In the genomic region with DNA sequence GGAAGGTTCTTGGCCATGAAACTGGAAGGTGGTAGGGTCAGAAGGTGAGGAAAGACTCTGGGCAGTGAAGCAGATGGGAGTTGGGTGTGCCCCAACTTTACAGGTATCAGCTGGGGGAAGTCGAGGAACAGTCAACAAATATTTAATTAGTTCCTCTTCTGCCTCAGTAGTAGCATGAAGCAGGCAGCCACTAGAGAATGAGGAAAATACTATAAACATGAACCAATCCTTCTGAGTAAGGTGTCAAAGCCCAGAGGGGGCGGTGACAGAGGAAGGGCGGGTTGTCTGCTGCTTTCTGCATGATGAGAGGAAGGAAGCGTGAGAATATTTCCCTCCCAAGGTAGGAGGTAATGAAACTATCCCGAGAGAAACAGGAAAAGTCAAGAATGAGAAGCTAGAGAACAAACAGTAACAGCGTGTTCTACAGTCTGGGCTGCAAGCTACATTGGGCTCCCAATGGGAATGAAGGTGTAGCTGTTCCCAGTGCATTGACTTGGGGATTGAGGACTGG, we compare ENCODE assay signal across 8 mouse cellular contexts. TPM values are rescaled to one million over a fixed set of nuclear protein-coding genes. Genes with fewer than 3 reads are reported as not detected.
A peak's percentile ranks its signal among the peaks of the same experiment; 100 is the strongest.
DNase-seq lines count a peak whose midpoint lies in the region; ATAC-seq and TF ChIP-seq lines count a peak whose summit lies in the region.

A gene (plus strand): TSS at position 350 of the 511 bp plus-strand sequence.

- peak within 1 kb of the TSS; percentile 97 for H3K9ac ChIP-seq in embryonic facial prominence, embryonic 13.5 days
- H3K9ac ChIP-seq in stomach, embryonic 16.5 days (ENCODE audit: low read length), result peak within 1 kb of the TSS; percentile 97

- 20% methylated on average over 6 of the region's 6 CpGs for WGBS in embryonic facial prominence, embryonic 13.5 days
- WGBS in stomach, embryonic 16.5 days, result 17% methylated on average over 6 of the region's 6 CpGs

- TF ChIP-seq CTCF in layer of hippocampus, adult 2 months (conservative IDR thresholded peaks at IDR 0.05), result no peak

- no peaks in the 10 kb centered on the region for H3K36me3 ChIP-seq in embryonic facial prominence, embryonic 13.5 days
- no peaks in the 10 kb centered on the region for H3K36me3 ChIP-seq in stomach, embryonic 16.5 days (ENCODE audit: control insufficient read depth, insufficient read depth, low read length)

- H3K4me3 ChIP-seq in layer of hippocampus, adult 2 months, result peak within 1 kb of the TSS; percentile 72
- peak within 1 kb of the TSS; percentile 91 for H3K4me3 ChIP-seq in embryonic facial prominence, embryonic 13.5 days
- peak within 1 kb of the TSS; percentile 77 for H3K4me3 ChIP-seq in stomach, embryonic 16.5 days (replicated peaks; ENCODE audit: low read length)

- peak within 1 kb of the TSS; percentile 90 for H3K4me2 ChIP-seq in embryonic facial prominence, embryonic 13.5 days
- peak within 1 kb of the TSS; percentile 71 for H3K4me2 ChIP-seq in stomach, embryonic 16.5 days (ENCODE audit: low read depth, low read length)

- no peak for DNase-seq in layer of hippocampus, adult 2 months (ENCODE audit: low spot score in 2 of 2)
- DNase-seq in layer of hippocampus, adult 9-11 months, result no peak
- peak; percentile 20 for DNase-seq in heart, postnatal 25 days (ENCODE audit: low spot score)
- DNase-seq in layer of hippocampus, postnatal 14 days (ENCODE audit: low spot score in 2 of 2), result no peak
- peak; percentile 84 for DNase-seq in lung, postnatal 25 days (ENCODE audit: low spot score)
- no peak for DNase-seq in cerebellum, postnatal 14 days

- no peaks in the 10 kb centered on the region for H3K9me3 ChIP-seq in embryonic facial prominence, embryonic 13.5 days
- no peaks in the 10 kb centered on the region for H3K9me3 ChIP-seq in stomach, embryonic 16.5 days (replicated peaks; ENCODE audit: control insufficient read depth, low read length)

- ATAC-seq in embryonic facial prominence, embryonic 13.5 days (ENCODE audit: insufficient number of reproducible peaks, insufficient read depth, low FRiP score, low TSS enrichment, low read depth), result no peak
- ATAC-seq in stomach, embryonic 16.5 days (ENCODE audit: insufficient read depth, low FRiP score), result no peak

- peak within 1 kb of the TSS; percentile 91 for H3K27ac ChIP-seq in layer of hippocampus, adult 2 months
- peak within 1 kb of the TSS; percentile 94 for H3K27ac ChIP-seq in embryonic facial prominence, embryonic 13.5 days
- peak within 1 kb of the TSS; percentile 54 for H3K27ac ChIP-seq in stomach, embryonic 16.5 days (ENCODE audit: low read length)

- intact Hi-C loops in heart, postnatal 25 days (cut with DNase I), result loop anchor here (10.0 kb wide), 1 partner anchor 337 kb away; no protein-coding TSS in a partner anchor

- H3K4me1 ChIP-seq in embryonic facial prominence, embryonic 13.5 days, result peaks cover 36% of the 10 kb centered on the region
- H3K4me1 ChIP-seq in stomach, embryonic 16.5 days (ENCODE audit: control insufficient read depth, insufficient read depth, low read length), result peaks cover 22% of the 10 kb centered on the region

- H3K27me3 ChIP-seq in embryonic facial prominence, embryonic 13.5 days, result no peaks in the 10 kb centered on the region
- no peaks in the 10 kb centered on the region for H3K27me3 ChIP-seq in stomach, embryonic 16.5 days (ENCODE audit: control insufficient read depth, insufficient read depth, low read length)

RNA-seq across cellular contexts. Expression of the gene that starts here (rescaled TPM):
- 100 to 1,000 TPM in 1 of 2 experiments, 10 to 100 TPM in 1; 95.8 to 109 TPM for total RNA-seq in layer of hippocampus, adult 2 months (2021)
- 49.9 and 52.2 TPM in 2 replicates for polyA plus RNA-seq in embryonic facial prominence, embryonic 13.5 days (2015; fragmentation: Nextera tagmentation; extraction: Ambion mirVana)
- total RNA-seq in heart, postnatal 25 days (2021), result 1 to 10 TPM; 8.2 to 9.5 TPM
- 10 to 100 TPM; 76.4 to 83.8 TPM for total RNA-seq in layer of hippocampus, postnatal 14 days (2021)
- polyA plus RNA-seq in stomach, embryonic 16.5 days (2015; fragmentation: Nextera tagmentation; extraction: Ambion mirVana), result 27.6 and 28.8 TPM in 2 replicates

Comparison
In these comparisons a context has a peak if more than half of its experiments do, and no peak if none do; other contexts are left out.
1. RNA of the gene that starts here (total RNA-seq): 95.8 to 109 TPM in layer of hippocampus, adult 2 months and 76.4 to 83.8 TPM in layer of hippocampus, postnatal 14 days; 8.2 to 9.5 TPM in heart, postnatal 25 days; every median in the first group is over 4 times any median in the second.
2. DNase-seq: peak in heart, postnatal 25 days (single experiment) and lung, postnatal 25 days (single experiment); none in layer of hippocampus, adult 2 months (0 of 2), layer of hippocampus, adult 9-11 months (single experiment), layer of hippocampus, postnatal 14 days (0 of 2) and cerebellum, postnatal 14 days (0 of 2).
3. Peak in every context shown above with its lines, with median percentiles within 50 percentile points of each other: H3K27ac ChIP-seq and H3K4me3 ChIP-seq.